Mouse (Mus musculus) neural tube, embryonic 12.5 days (tissue): ENCODE measurements around the gene Nes. TPM values are rescaled to one million over a fixed set of nuclear protein-coding genes. Genes with fewer than 3 reads are reported as not detected.

Source experiments
- ATAC-seq: fragments of 200-750 bp; cut with Nextera tagmentation; 2 replicates; pipeline ENCODE4 v1.8.0; 2017; ENCODE audit warnings: low read depth, mild to moderate bottlenecking, moderate TSS enrichment, moderate library complexity; ENCODE audit not compliant: low FRiP score
- H3K27ac ChIP-seq: fragments of 300-500 bp; sonication (generic); 2 replicates; pipeline ENCODE4 v1.5.1; 2016
- H3K27me3 ChIP-seq: fragments of 300-500 bp; sonication (generic); replicated peaks from 2 replicates; pipeline ENCODE4 v1.6.1; 2016; ENCODE audit warnings: mild to moderate bottlenecking
- H3K36me3 ChIP-seq: fragments of 300-500 bp; sonication (generic); 2 replicates; pipeline ENCODE4 v1.6.1; 2016; ENCODE audit warnings: mild to moderate bottlenecking
- H3K4me1 ChIP-seq: fragments of 300-500 bp; sonication (generic); 2 replicates; pipeline ENCODE4 v1.6.1; 2016
- H3K4me2 ChIP-seq: fragments of 300-500 bp; sonication (generic); replicated peaks from 2 replicates; pipeline ENCODE4 v1.6.1; 2016; ENCODE audit warnings: mild to moderate bottlenecking
- H3K4me3 ChIP-seq: fragments of 300-500 bp; sonication (generic); 2 replicates; pipeline ENCODE4 v1.5.1; 2016
- H3K9ac ChIP-seq: fragments of 300-500 bp; sonication (generic); 2 replicates; pipeline ENCODE4 v1.6.1; 2016; ENCODE audit warnings: mild to moderate bottlenecking
- H3K9me3 ChIP-seq: fragments of 300-500 bp; sonication (generic); 2 replicates; pipeline ENCODE4 v1.6.1; 2016; ENCODE audit warnings: mild to moderate bottlenecking
- WGBS: fragments of 180-500 bp; shearing (Covaris S2); methylation state at CpG from one replicate; pipeline ENCODE4 v1.1.7; 2016; 5-methylcytosine and 5-hydroxymethylcytosine counted together
- polyA plus RNA-seq: library from polyadenylated mRNA; unstranded; fragments of >200 nt; fragmentation: Nextera tagmentation; extraction: Ambion mirVana; gene quantifications from 2 replicates; pipeline ENCODE4 v1.2.1, GENCODE M21; 2016

The Nes gene
- polyA plus RNA-seq, 1 experiment from 2014 or later: 140 TPM

GRCm38 (mm10) chr3:87958056-87958455, 12.8 kb upstream of the Nes start:
- H3K4me1 ChIP-seq: peaks cover 32% of the 10 kb centered on the region
- H3K9me3 ChIP-seq: no peaks in the 10 kb centered on the region
- no peak overlapping the region for H3K9ac ChIP-seq
- 8% methylated on average over 1 of the region's 1 CpGs for WGBS
- H3K36me3 ChIP-seq: peaks cover 5% of the 10 kb centered on the region; the same call in 1 of the 2 replicates
- ATAC-seq: no peak
- H3K27ac ChIP-seq: no peak overlapping the region
- no peaks in the 10 kb centered on the region for H3K27me3 ChIP-seq
- no peak overlapping the region for H3K4me3 ChIP-seq
- H3K4me2 ChIP-seq: no peak overlapping the region

GRCm38 (mm10) chr3:87958476-87958875, 12.4 kb upstream of the Nes start:
- Histone ChIP-seq H3K27ac (no peak overlapping the region), H3K4me3 (no peak overlapping the region)

DNA sequence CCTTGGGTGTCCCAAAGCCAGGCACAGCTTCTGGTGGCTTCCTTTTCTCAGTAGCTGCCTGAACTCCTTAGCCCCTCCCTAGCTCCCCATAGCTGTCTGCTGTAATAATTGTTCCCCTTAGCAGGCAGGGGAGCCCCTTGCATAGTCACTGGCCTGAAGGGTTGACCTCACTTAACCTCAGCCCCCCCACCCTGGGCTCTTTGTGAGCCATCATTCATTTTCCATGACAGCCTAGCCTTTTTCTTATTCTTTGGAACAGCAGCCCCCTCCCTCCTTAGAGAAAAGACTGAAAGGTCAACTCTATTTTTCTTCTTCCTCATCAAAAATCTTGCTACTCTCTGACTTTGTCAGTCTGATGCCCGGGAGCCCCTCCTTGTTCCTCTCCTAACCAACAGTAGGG, 11.9 kb upstream of the Nes start:
- peaks cover 3% of the 10 kb centered on the region; the same call in 1 of the 2 replicates for H3K36me3 ChIP-seq
- WGBS: 11% methylated on average over 1 of the region's 1 CpGs
- H3K27ac ChIP-seq: 0 out of 2 replicates have a peak overlapping the region, but pooled peaks have one; percentile 12
- no peak overlapping the region for H3K4me2 ChIP-seq
- no peak overlapping the region for H3K4me3 ChIP-seq
- no peak for ATAC-seq
- H3K9ac ChIP-seq: no peak overlapping the region
- H3K4me1 ChIP-seq: peaks cover 29% of the 10 kb centered on the region
- H3K27me3 ChIP-seq: no peaks in the 10 kb centered on the region
- no peaks in the 10 kb centered on the region for H3K9me3 ChIP-seq

More at GRCm38 (mm10) chr3:87958476-87958875, 12.4 kb upstream of the Nes start:
- Histone ChIP-seq H3K4me2 (no peak overlapping the region), H3K36me3 (peaks cover 5% of the 10 kb centered on the region; the same call in 1 of the 2 replicates), H3K27me3 (no peaks in the 10 kb centered on the region), H3K4me1 (peaks cover 29% of the 10 kb centered on the region), H3K9me3 (no peaks in the 10 kb centered on the region), H3K9ac (no peak overlapping the region)
- 12% methylated on average over 4 of the region's 4 CpGs for WGBS
- ATAC-seq: no peak

GRCm38 (mm10) chr3:87959371-87959770, 11.5 kb upstream of the Nes start:
- Histone ChIP-seq H3K4me3 (no peak overlapping the region), H3K4me1 (peaks cover 29% of the 10 kb centered on the region), H3K36me3 (no peaks in the 10 kb centered on the region), H3K27ac (peak overlapping the region; percentile 92; the same call in 1 of the 2 replicates), H3K9me3 (no peaks in the 10 kb centered on the region), H3K9ac (no peak overlapping the region), H3K27me3 (no peaks in the 10 kb centered on the region), H3K4me2 (no peak overlapping the region)
- ATAC-seq: no peak
- WGBS: 34% methylated on average over 7 of the region's 7 CpGs

DNA sequence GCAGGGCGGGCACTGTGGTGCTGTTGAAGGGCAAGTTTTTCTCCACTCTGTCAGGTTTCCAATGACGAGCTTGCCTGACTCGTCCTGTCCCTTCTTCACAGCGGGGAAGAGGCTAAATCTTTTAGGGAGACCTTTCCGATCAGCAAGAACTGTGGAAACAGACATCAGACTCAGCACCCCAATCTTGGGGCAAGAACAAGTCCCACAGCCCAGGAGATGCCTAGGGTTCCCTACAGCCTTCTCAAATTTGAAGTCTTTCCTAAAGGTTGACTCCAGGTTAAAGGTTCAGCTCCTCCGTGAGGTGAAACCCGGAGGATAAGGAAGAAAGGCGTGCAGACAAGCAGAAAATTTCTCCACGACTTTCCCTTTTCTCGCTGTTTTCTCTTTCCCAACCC, 10.7 kb upstream of the Nes start:
- Histone ChIP-seq H3K36me3 (no peaks in the 10 kb centered on the region), H3K27ac (peak overlapping the region; percentile 92), H3K4me1 (peaks cover 29% of the 10 kb centered on the region), H3K4me3 (peak overlapping the region; percentile 41), H3K27me3 (no peaks in the 10 kb centered on the region), H3K9me3 (no peaks in the 10 kb centered on the region), H3K9ac (peak overlapping the region; percentile 70), H3K4me2 (peak overlapping the region; percentile 72)
- 5% methylated on average over 10 of the region's 10 CpGs for WGBS
- 0 out of 2 replicates have a peak, but pooled peaks have one; percentile 10 for ATAC-seq

DNA sequence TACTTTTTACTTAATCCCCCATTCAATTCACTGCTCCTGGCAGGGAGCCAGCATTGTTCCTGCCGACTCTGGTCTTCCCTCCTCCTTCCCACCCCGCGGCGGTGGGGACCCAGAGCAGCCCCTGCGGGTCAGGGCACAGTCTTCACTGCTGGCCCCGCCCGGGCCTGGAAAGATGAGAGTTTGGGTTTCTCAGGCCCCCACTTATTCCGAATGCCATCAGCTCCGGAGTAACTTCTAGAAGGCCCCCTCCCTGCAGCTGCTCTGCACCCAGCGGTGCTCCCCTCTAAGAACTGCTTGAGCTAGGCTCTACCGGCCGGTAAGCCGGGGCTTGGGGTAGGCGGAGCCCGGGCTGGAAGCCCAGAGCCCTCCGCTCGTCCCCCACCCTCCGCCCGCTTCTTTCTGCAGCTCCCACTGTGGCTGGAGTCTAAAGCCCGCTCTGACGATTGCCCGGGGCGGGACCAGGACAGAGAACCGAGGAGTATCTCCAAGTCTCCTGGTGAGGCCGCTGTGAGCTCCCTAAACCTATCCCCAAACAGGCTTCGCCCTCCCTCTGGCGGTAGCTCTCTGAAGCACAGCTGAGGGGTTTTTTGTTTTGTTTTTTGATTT, 10.2 kb upstream of the Nes start:
- ATAC-seq: peak; percentile 98
- WGBS: under 1% methylated on average over 27 of the region's 27 CpGs
- no peaks in the 10 kb centered on the region for H3K36me3 ChIP-seq

DNA sequence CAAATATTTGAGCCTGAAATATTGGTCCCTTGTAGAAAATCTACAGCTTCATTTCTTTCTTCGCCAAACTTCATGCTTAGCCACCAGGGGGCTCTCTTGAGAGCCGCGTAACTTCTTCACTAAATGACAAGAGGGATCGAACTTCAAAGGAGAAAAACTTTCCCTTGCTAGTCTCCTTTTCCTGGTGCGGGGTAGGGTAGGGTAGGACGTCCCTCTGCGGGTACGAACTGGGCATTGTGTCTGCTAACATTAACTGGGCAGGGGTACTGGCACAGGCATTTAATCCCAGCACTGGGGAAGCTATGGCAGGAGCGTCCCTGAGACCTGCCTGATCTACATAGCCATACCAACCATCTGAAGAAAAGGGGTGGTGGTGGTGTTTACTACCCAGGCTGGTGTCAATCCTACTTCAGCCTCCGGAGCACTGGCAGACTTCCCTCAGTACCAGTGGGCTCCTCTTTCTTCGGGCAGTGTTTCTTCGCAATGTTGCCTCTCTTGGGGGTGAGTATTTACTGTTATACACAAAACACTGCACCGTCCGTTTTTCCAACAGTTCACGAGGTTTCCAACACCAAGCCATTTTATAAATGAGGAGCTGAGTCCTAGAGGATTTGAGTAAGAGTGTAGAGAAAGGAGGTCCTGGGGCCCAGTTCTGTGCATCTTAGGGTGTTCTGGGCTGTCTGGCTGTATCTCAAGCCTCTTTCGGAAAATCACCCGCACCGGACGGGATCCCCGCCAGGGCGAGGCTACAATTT, 517 bp upstream of the Nes start:
- peak overlapping the region; percentile 78 for H3K4me3 ChIP-seq
- H3K4me1 ChIP-seq: peaks cover 51% of the 10 kb centered on the region
- peak overlapping the region; percentile 94 for H3K4me2 ChIP-seq
- H3K36me3 ChIP-seq: peaks cover 2% of the 10 kb centered on the region
- WGBS: under 1% methylated on average over 21 of the region's 21 CpGs
- H3K9me3 ChIP-seq: no peaks in the 10 kb centered on the region
- no peaks in the 10 kb centered on the region for H3K27me3 ChIP-seq
- H3K9ac ChIP-seq: 0 out of 2 replicates have a peak overlapping the region, but pooled peaks have one; percentile 92
- H3K27ac ChIP-seq: no peak overlapping the region
- no peak for ATAC-seq

More for the DNA sequence above, 10.2 kb upstream of the Nes start:
- no peaks in the 10 kb centered on the region for H3K9me3 ChIP-seq
- no peaks in the 10 kb centered on the region for H3K27me3 ChIP-seq
- H3K4me1 ChIP-seq: peaks cover 29% of the 10 kb centered on the region
- peak overlapping the region; percentile 72 for H3K4me2 ChIP-seq
- H3K27ac ChIP-seq: peak overlapping the region; percentile 92
- peak overlapping the region; percentile 41 for H3K4me3 ChIP-seq
- H3K9ac ChIP-seq: peak overlapping the region; percentile 70

DNA sequence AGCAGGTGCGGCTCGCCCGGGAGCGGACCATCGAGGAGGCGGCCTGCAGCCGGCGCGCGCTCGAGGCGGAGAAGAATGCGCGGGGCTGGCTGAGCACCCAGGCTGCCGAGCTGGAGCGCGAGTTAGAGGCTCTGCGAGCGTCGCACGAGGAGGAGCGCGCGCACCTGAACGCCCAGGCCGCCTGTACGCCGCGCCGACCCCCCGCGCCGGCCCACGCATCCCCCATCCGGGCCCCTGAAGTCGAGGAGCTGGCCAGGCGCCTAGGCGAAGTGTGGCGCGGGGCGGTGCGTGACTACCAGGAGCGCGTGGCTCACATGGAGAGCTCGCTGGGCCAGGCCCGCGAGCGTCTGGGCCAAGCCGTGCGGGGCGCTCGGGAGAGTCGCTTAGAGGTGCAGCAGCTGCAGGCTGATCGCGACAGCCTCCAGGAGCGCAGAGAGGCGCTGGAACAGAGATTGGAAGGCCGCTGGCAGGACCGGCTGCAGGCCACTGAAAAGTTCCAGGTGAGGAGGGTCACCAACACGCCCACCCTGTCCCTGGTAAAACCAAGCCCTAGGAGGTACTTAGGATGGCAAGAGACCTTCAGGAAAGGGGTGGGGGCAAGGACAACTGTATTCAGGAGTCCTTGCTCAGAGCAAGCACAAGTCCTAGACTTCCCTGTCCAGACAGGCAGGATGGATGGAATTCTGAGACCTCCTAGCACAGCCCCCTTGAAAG, 768 bp downstream of the Nes start:
- ATAC-seq: no peak; the same call in 1 of the 2 replicates
- under 1% methylated on average over 60 of the region's 60 CpGs for WGBS
- H3K9ac ChIP-seq: peak overlapping the region; percentile 92
- peak overlapping the region; percentile 94 for H3K4me2 ChIP-seq
- H3K27ac ChIP-seq: peak overlapping the region; percentile 75
- peaks cover 14% of the 10 kb centered on the region for H3K36me3 ChIP-seq
- peaks cover 51% of the 10 kb centered on the region for H3K4me1 ChIP-seq
- peak overlapping the region; percentile 78 for H3K4me3 ChIP-seq
- no peaks in the 10 kb centered on the region for H3K9me3 ChIP-seq
- H3K27me3 ChIP-seq: no peaks in the 10 kb centered on the region

- whole genome bisulfite sequencing: 0% methylated on average over 8 of the region's 8 CpGs
- Histone ChIP-seq H3K9me3 (no peaks in the 10 kb centered on the region), H3K9ac (peak overlapping the region; percentile 92), H3K36me3 (peaks cover 20% of the 10 kb centered on the region), H3K4me2 (peak overlapping the region; percentile 94), H3K4me1 (peaks cover 51% of the 10 kb centered on the region), H3K27me3 (no peaks in the 10 kb centered on the region), H3K4me3 (peak overlapping the region; percentile 78), H3K27ac (peak overlapping the region; percentile 75; the same call in 1 of the 2 replicates)
- ATAC-seq: peak; percentile 22
Observed at GRCm38 (mm10) chr3:87972203-87972664, 1.4 kb downstream of the Nes start.

DNA sequence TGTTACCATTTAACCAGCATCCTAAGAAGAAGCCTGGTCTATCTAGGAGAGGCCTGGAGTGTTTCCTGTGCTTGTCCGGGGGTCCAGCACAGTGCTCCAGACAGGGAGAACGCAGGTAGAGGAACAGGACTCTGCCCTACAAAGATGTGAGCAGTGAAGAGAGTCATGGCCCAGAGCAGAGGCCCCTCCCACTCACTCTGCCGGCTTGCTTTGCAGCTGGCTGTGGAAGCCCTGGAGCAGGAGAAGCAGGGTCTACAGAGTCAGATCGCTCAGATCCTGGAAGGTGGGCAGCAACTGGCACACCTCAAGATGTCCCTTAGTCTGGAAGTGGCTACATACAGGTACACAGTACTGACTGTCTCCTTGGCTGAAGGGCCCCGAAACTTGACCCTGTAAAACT, 1.9 kb downstream of the Nes start:
- 17% methylated on average over 5 of the region's 5 CpGs for WGBS
- H3K9ac ChIP-seq: peak overlapping the region; percentile 92
- peak overlapping the region; percentile 78 for H3K4me3 ChIP-seq
- H3K4me1 ChIP-seq: peaks cover 51% of the 10 kb centered on the region
- H3K36me3 ChIP-seq: peaks cover 25% of the 10 kb centered on the region
- no peak for ATAC-seq
- H3K27ac ChIP-seq: peak overlapping the region; percentile 75
- H3K9me3 ChIP-seq: no peaks in the 10 kb centered on the region
- no peaks in the 10 kb centered on the region for H3K27me3 ChIP-seq
- H3K4me2 ChIP-seq: peak overlapping the region; percentile 94

GRCm38 (mm10) chr3:87973593-87974380, 2.9 kb downstream of the Nes start:
- Histone ChIP-seq H3K27ac (peak overlapping the region; percentile 75), H3K4me3 (peak overlapping the region; percentile 78), H3K9ac (peak overlapping the region; percentile 92), H3K4me2 (peak overlapping the region; percentile 94), H3K4me1 (peaks cover 51% of the 10 kb centered on the region), H3K9me3 (no peaks in the 10 kb centered on the region), H3K27me3 (no peaks in the 10 kb centered on the region), H3K36me3 (peaks cover 34% of the 10 kb centered on the region)
- no peak; the same call in 1 of the 2 replicates for ATAC-seq
- WGBS: 13% methylated on average over 14 of the region's 14 CpGs
